Mouse (Mus musculus): ENCODE data around the gene Opn3.

Gene Opn3

GRCm38 (mm10) chr1:175668666-175669405, 23.7 kb downstream of the Opn3 start:
- intact Hi-C loops (cut with DNase I), result no loop called here

GRCm38 (mm10) chr1:175659900-175660299, 32.7 kb downstream of the Opn3 start:
- intact Hi-C loops (cut with DNase I), result no loop called here

- intact Hi-C loops (cut with DNase I), result no loop called here
Measured at GRCm38 (mm10) chr1:175648615-175649014, 44.0 kb downstream of the Opn3 start.

- intact Hi-C loops (cut with DNase I), result no loop called here
Measured at GRCm38 (mm10) chr1:175646952-175647351, 45.6 kb downstream of the Opn3 start.

- intact Hi-C loops (cut with DNase I), result no loop called here
Measured at GRCm38 (mm10) chr1:175643496-175644265, 48.9 kb downstream of the Opn3 start.

- intact Hi-C loops (cut with DNase I), result no loop called here
Measured at GRCm38 (mm10) chr1:175640435-175641150, 52.0 kb downstream of the Opn3 start.

- intact Hi-C loops (cut with DNase I), result loop anchor here (10.0 kb wide), 1 partner anchor 226 kb away; no protein-coding TSS in a partner anchor
Measured at GRCm38 (mm10) chr1:175639072-175639471, 53.5 kb downstream of the Opn3 start.

- intact Hi-C loops (cut with DNase I), result loop anchor here (10.0 kb wide), 1 partner anchor 227 kb away; no protein-coding TSS in a partner anchor
Measured at GRCm38 (mm10) chr1:175637677-175638076, 54.9 kb downstream of the Opn3 start.

- intact Hi-C loops (cut with DNase I), result loop anchor here (10.0 kb wide), 1 partner anchor 232 kb away; no protein-coding TSS in a partner anchor
Measured at GRCm38 (mm10) chr1:175632470-175632869, 60.1 kb downstream of the Opn3 start.

- intact Hi-C loops (cut with DNase I), result loop anchor here (10.0 kb wide), 1 partner anchor 233 kb away; no protein-coding TSS in a partner anchor
Measured at GRCm38 (mm10) chr1:175631721-175632221, 60.8 kb downstream of the Opn3 start.

- intact Hi-C loops (cut with DNase I), result loop anchor here (10.0 kb wide), 1 partner anchor 234 kb away; no protein-coding TSS in a partner anchor
Measured at GRCm38 (mm10) chr1:175631080-175631479, 61.5 kb downstream of the Opn3 start.

- intact Hi-C loops (cut with DNase I), result loop anchor here (10.0 kb wide), 1 partner anchor 234 kb away; no protein-coding TSS in a partner anchor
Measured at GRCm38 (mm10) chr1:175630345-175630744, 62.2 kb downstream of the Opn3 start.

GRCm38 (mm10) chr1:175629248-175629647, 63.3 kb downstream of the Opn3 start:
- intact Hi-C loops (cut with DNase I), result loop anchor here (5.0 kb wide), 1 partner anchor 253 kb away; the partner anchor contains the start of gene Exo1

- intact Hi-C loops (cut with DNase I), result loop anchor here (2.0 to 5.0 kb wide), 2 partner anchors 67 to 256 kb away; partner anchors contain the start of genes Chml, Exo1 and Opn3
Measured at GRCm38 (mm10) chr1:175625990-175626692, 66.4 kb downstream of the Opn3 start.

GRCm38 (mm10) chr1:175625257-175625879, 67.2 kb downstream of the Opn3 start, which contains the start of gene Fh1:
Gene Fh1 (minus strand): TSS chr1:175625635.
- intact Hi-C loops (cut with DNase I), result loop anchor here (5.0 kb wide), 1 partner anchor 257 kb away; the partner anchor contains the start of gene Exo1

GRCm38 (mm10) chr1:175623656-175624055, 68.9 kb downstream of the Opn3 start:
- intact Hi-C loops (cut with DNase I), result no loop called here

GRCm38 (mm10) chr1:175619814-175620431, 72.7 kb downstream of the Opn3 start, which contains the start of gene Kmo:
Gene Kmo (plus strand): TSS chr1:175620381.
- intact Hi-C loops (cut with DNase I), result no loop called here

- intact Hi-C loops (cut with DNase I), result no loop called here
Measured at GRCm38 (mm10) chr1:175614992-175615391, 77.6 kb downstream of the Opn3 start.
